In the genomic region with DNA sequence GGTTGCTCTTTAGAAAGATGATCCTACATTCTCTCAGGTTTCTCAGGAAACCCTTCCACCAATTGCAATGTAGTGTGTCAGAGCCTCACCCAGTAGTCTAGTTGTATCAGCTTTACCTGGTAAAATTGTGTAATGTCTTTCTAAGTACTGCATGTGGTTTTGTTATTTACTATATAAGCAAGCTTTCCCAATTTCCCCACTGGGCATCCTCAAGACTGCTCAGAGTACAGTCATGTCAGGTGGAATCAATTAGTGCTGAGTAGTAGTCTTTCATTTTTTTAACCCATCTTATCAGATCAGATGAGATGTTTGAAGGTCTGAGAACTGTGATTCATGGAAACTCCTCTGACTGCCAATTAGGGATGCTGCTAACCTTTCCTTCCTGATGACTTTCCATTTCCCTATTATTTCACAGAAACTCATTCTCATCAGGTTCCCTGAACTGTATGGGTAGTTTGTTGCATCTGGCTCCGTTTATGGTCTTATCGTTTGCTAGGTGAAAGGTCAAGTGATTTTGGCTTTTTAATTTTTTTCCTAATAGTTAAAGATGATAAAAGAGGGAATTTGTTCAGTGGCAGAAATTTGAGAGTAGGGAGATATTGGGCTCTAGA, we compare ENCODE assay signal across 15 mouse cellular contexts.
DNase-seq lines count a peak whose midpoint lies in the region; ATAC-seq lines count a peak whose summit lies in the region.
"Had no signal": no experiment of that assay in that cellular context is flagged by ENCODE, and none has a peak within 500 bp of the region (broad histone marks: within the 10 kb centered on the region; RNA-seq: fewer than 3 reads in every experiment).

No protein-coding gene starts in this region.

- no peak overlapping the region for H3K9ac ChIP-seq in forebrain, embryonic 11.5 days (ENCODE audit: low read length)
- no peak overlapping the region for H3K9ac ChIP-seq in kidney, embryonic 15.5 days
- no peak overlapping the region for H3K9ac ChIP-seq in embryonic facial prominence, embryonic 15.5 days
- no peak overlapping the region for H3K9ac ChIP-seq in neural tube, embryonic 15.5 days (replicated peaks)

- DNase-seq in forebrain, embryonic 11.5 days (ENCODE audit: low spot score) = no peak
- no peak for DNase-seq in forebrain, embryonic 10.5 days (ENCODE audit: extremely low spot score, low spot score)
- no peak for DNase-seq in kidney, postnatal 14 days
- no peak for DNase-seq in left cerebral cortex, postnatal 10 days (ENCODE audit: extremely low spot score in 1 of 2, low spot score in 2 of 2)
- DNase-seq: cerebellum, adult 2 months; layer of hippocampus, adult 9-11 months; lung, postnatal 36 days; spleen, adult 18-20 months; thymus, adult 2 months had no signal

- intact Hi-C loops in left cerebral cortex, postnatal 10 days (cut with DNase I) = no loop called here

- H3K4me3 ChIP-seq in forebrain, embryonic 11.5 days (ENCODE audit: low read depth, low read length) = no peak overlapping the region
- H3K4me3 ChIP-seq in forebrain, embryonic 10.5 days = no peak overlapping the region
- H3K4me3 ChIP-seq in kidney, embryonic 15.5 days (replicated peaks) = no peak overlapping the region
- no peak overlapping the region for H3K4me3 ChIP-seq in embryonic facial prominence, embryonic 15.5 days (replicated peaks)
- no peak overlapping the region for H3K4me3 ChIP-seq in neural tube, embryonic 15.5 days (replicated peaks)
- H3K4me3 ChIP-seq: myocyte had no signal

- no peaks in the 10 kb centered on the region for H3K36me3 ChIP-seq in forebrain, embryonic 11.5 days (ENCODE audit: control insufficient read depth, insufficient read depth, low read length)
- H3K36me3 ChIP-seq in forebrain, embryonic 10.5 days (replicated peaks) = no peaks in the 10 kb centered on the region
- H3K36me3 ChIP-seq in kidney, embryonic 15.5 days = no peaks in the 10 kb centered on the region
- no peaks in the 10 kb centered on the region for H3K36me3 ChIP-seq in embryonic facial prominence, embryonic 15.5 days
- H3K36me3 ChIP-seq in neural tube, embryonic 15.5 days = no peaks in the 10 kb centered on the region
- H3K36me3 ChIP-seq: G1E had no signal

- H3K27ac ChIP-seq in forebrain, embryonic 11.5 days (ENCODE audit: low read depth, low read length) = no peak overlapping the region
- no peak overlapping the region for H3K27ac ChIP-seq in forebrain, embryonic 10.5 days
- no peak overlapping the region for H3K27ac ChIP-seq in kidney, embryonic 15.5 days
- H3K27ac ChIP-seq in embryonic facial prominence, embryonic 15.5 days (replicated peaks) = no peak overlapping the region
- H3K27ac ChIP-seq in neural tube, embryonic 15.5 days (replicated peaks) = no peak overlapping the region

- H3K27me3 ChIP-seq in forebrain, embryonic 11.5 days (ENCODE audit: control insufficient read depth, insufficient read depth, low read length) = no peaks in the 10 kb centered on the region
- H3K27me3 ChIP-seq in forebrain, embryonic 10.5 days (ENCODE audit: poor library complexity, severe bottlenecking) = no peaks in the 10 kb centered on the region
- no peaks in the 10 kb centered on the region for H3K27me3 ChIP-seq in kidney, embryonic 15.5 days
- no peaks in the 10 kb centered on the region for H3K27me3 ChIP-seq in embryonic facial prominence, embryonic 15.5 days
- no peaks in the 10 kb centered on the region for H3K27me3 ChIP-seq in neural tube, embryonic 15.5 days (replicated peaks)

- peak; percentile 70 for ATAC-seq in forebrain, embryonic 11.5 days (replicated peaks; ENCODE audit: low FRiP score)
- 0 out of 2 replicates have a peak, but pooled peaks have one; percentile 22 for ATAC-seq in kidney, embryonic 15.5 days (replicated peaks; ENCODE audit: low FRiP score)
- peak; percentile 67; the same call in 1 of the 2 replicates for ATAC-seq in embryonic facial prominence, embryonic 15.5 days (ENCODE audit: insufficient number of reproducible peaks, low FRiP score, low TSS enrichment, low read depth)
- ATAC-seq in neural tube, embryonic 15.5 days (ENCODE audit: low FRiP score) = peak; percentile 50; the same call in 1 of the 2 replicates
- no peak for ATAC-seq in megakaryocyte progenitor cell, adult 5-6 weeks (replicated peaks; ENCODE audit: poor library complexity)

- no peaks in the 10 kb centered on the region for H3K9me3 ChIP-seq in forebrain, embryonic 11.5 days (ENCODE audit: control insufficient read depth, low read length)
- H3K9me3 ChIP-seq in forebrain, embryonic 10.5 days = no peaks in the 10 kb centered on the region
- no peaks in the 10 kb centered on the region for H3K9me3 ChIP-seq in kidney, embryonic 15.5 days (replicated peaks)
- H3K9me3 ChIP-seq in embryonic facial prominence, embryonic 15.5 days (replicated peaks) = no peaks in the 10 kb centered on the region
- H3K9me3 ChIP-seq in neural tube, embryonic 15.5 days (replicated peaks) = 0 out of 2 replicates have a peak, but pooled peaks cover 2% of the 10 kb centered on the region
- H3K9me3 ChIP-seq: G1E had no signal

- WGBS in forebrain, embryonic 11.5 days = 88% methylated on average over 2 of the region's 2 CpGs
- WGBS in forebrain, embryonic 10.5 days = 90% methylated on average over 2 of the region's 2 CpGs
- WGBS in kidney, embryonic 15.5 days = 85% methylated on average over 2 of the region's 2 CpGs
- WGBS in embryonic facial prominence, embryonic 15.5 days = 60% methylated on average over 2 of the region's 2 CpGs
- WGBS in neural tube, embryonic 15.5 days = 93% methylated on average over 2 of the region's 2 CpGs

- no peaks in the 10 kb centered on the region for H3K4me1 ChIP-seq in forebrain, embryonic 11.5 days (replicated peaks; ENCODE audit: control insufficient read depth, insufficient read depth, low read length)
- H3K4me1 ChIP-seq in forebrain, embryonic 10.5 days = no peaks in the 10 kb centered on the region
- no peaks in the 10 kb centered on the region for H3K4me1 ChIP-seq in kidney, embryonic 15.5 days
- no peaks in the 10 kb centered on the region for H3K4me1 ChIP-seq in embryonic facial prominence, embryonic 15.5 days
- H3K4me1 ChIP-seq in neural tube, embryonic 15.5 days = no peaks in the 10 kb centered on the region

- no peak overlapping the region for H3K4me2 ChIP-seq in forebrain, embryonic 11.5 days (ENCODE audit: low read depth, low read length, severe bottlenecking)
- no peak overlapping the region for H3K4me2 ChIP-seq in kidney, embryonic 15.5 days
- no peak overlapping the region for H3K4me2 ChIP-seq in embryonic facial prominence, embryonic 15.5 days (replicated peaks)
- no peak overlapping the region for H3K4me2 ChIP-seq in neural tube, embryonic 15.5 days
